Mouse (Mus musculus) liver, embryonic 14.5 days (tissue): ENCODE results near the gene Fgfr4.

Source experiments
- CTCF ChIP-seq: IDR thresholded peaks from 2 replicates; pipeline ENCODE4 v1.5.1; 2016; ENCODE audit warnings: antibody characterized with exemption, low read depth, control low read depth
- EP300 ChIP-seq: IDR thresholded peaks from 2 replicates; pipeline ENCODE4 v1.6.1; 2016; ENCODE audit warnings: antibody characterized with exemption, low read depth

DNA sequence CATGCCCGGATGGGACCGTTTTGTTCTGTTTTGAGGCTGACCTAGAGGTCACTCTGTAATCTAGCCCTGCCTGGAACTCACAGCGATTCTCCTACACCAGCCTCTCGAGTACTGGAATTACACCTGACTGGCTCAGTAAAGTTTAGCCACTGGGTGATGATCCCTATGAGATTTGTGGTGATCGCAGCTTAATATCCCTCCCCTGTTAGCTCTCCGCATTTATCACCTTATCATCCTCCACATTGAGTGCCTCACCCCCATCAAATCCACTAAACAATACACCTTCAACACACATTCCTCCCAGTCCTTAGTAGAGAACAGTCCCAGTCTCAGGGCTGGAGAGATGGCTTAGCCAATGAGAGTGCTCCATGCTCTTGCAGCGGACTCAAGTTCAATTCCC lies 9.9 kb downstream of the Fgfr4 start:
- TF ChIP-seq EP300, result no peak
- TF ChIP-seq CTCF, result no peak
